Mouse (Mus musculus) embryonic fibroblast, embryonic 13.5 days (primary cell): ENCODE measurements around the gene Tmprss12.

Experiments
- CTCF ChIP-seq: IDR thresholded peaks from 2 replicates; pipeline ENCODE4 v1.5.1; 2011; ENCODE audit warnings: mild to moderate bottlenecking, control low read depth, low read length, moderate library complexity, borderline replicate concordance; ENCODE audit not compliant: insufficient read depth
- POLR2A ChIP-seq: IDR thresholded peaks from 2 replicates; pipeline ENCODE4 v1.6.1; 2011; ENCODE audit warnings: low read depth, mild to moderate bottlenecking, control low read depth, low read length, moderate library complexity

DNA sequence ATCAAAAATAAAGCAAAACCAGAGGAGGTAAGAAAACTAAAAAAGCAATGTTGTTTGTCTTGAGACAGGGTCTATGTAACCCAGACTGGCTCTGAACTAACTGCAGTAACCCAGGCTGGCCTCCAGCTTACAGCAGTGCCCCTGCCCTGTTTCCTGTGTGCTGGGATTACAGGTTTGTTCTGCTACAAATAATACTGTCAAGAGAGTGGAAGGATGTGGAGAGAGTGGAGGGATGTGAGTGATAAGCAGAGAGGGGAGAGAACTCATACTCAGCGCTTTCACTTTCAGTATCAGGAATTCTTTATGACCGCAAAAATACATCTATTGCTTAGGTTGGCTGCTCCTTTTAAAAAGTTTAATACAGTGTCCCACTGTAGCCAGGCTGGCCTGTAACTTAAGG, 31.7 kb downstream of the Tmprss12 start:
- TF ChIP-seq CTCF: no peak
- TF ChIP-seq POLR2A: no peak
